Mouse (Mus musculus): ENCODE data around the gene Dpf1. TPM values are rescaled to one million over a fixed set of nuclear protein-coding genes. Genes with fewer than 3 reads are reported as not detected.

Dpf1 gene
- polyA plus RNA-seq, 1 experiment from 2014 or later: 0.29 TPM

DNA sequence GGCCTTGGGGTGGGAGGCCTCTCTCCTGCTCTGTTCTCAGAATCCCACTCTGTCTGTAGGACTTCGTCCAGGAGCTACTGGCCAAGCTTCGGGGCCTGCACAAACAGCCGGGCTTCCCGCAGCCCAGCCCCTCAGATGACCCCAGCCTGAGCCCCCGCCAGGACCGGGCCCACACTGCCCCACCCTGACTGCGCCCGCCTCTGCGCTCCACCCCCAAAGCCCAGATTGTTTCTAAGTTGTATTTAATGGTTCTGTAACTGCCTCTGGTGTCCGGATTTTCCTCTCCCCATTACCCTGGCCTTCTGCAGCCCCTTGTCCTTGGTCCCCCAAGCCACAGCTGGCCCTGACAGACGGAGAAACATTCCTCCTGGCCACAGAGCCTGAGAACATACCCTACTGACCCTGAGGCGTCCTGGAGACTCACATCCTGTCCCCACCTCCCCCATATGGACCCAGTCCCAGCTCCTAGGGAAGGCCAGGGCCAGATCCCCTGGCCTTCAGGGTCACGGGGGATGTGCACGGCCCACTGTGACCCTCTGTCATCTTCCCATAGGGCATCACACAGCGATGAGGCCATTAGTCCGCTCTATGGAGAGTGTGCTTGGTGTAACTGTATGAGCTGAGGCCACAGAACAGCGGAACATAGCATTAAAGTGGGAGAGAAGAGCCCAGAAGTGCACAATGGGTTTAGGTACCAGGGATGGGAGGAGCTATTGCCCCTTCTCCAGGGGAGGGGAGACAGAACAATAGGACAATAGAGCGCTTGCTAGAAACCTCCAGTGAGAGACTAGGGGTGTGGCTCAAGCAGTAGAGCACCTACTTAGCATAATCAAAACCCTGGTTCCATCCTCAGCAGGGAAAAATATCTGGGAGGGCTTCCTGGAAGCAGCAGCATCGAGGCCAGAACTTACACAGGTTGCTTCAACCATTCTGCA, 10.4 kb upstream of the Dpf1 start:
- H3K4me3 ChIP-seq (ENCODE audit: inconsistent target): no peak overlapping the region
- WGBS (ENCODE audit: missing documents): 94% methylated on average over 19 of the region's 19 CpGs
- H3K36me3 ChIP-seq (ENCODE audit: inconsistent target): no peaks in the 10 kb centered on the region
- H3K79me2 ChIP-seq (ENCODE audit: inconsistent target): no peaks in the 10 kb centered on the region
- H3K27ac ChIP-seq: no peak overlapping the region

DNA sequence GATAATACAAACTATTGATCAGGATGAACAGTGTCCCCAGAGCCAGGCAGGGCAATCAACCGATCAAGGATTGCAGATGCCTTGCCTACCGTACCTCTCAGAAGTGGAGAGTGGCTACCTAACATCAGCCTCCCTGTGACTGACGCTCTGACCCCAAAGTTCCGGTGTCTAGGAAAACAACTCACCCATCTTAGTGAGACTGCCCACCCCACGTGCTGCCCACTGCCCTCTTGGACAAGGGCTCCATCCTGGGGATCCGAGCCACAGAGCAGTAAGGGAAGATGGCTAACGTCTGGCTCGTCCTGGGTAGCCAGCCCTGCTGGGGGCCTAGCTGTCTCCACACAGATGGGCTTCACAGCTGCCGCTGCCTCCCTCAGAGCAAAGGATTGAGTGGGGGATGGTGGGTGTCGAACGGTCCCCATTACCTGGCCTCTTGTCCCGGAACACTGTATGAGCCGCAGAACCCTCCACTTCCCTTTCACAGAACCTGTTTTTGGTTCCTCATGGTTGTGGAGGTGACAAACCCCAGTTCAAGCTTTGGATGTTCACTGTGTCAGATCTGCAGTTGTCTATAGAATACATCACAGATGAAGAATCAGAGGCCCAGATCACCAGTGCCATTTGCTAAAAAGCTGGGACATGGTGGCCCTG, 9.5 kb upstream of the Dpf1 start:
- Histone ChIP-seq H3K36me3 (ENCODE audit: inconsistent target) (no peaks in the 10 kb centered on the region), H3K27ac (no peak overlapping the region), H3K4me3 (ENCODE audit: inconsistent target) (no peak overlapping the region), H3K79me2 (ENCODE audit: inconsistent target) (no peaks in the 10 kb centered on the region)
- 48% methylated on average over 13 of the region's 13 CpGs for whole genome bisulfite sequencing (ENCODE audit: missing documents)

DNA sequence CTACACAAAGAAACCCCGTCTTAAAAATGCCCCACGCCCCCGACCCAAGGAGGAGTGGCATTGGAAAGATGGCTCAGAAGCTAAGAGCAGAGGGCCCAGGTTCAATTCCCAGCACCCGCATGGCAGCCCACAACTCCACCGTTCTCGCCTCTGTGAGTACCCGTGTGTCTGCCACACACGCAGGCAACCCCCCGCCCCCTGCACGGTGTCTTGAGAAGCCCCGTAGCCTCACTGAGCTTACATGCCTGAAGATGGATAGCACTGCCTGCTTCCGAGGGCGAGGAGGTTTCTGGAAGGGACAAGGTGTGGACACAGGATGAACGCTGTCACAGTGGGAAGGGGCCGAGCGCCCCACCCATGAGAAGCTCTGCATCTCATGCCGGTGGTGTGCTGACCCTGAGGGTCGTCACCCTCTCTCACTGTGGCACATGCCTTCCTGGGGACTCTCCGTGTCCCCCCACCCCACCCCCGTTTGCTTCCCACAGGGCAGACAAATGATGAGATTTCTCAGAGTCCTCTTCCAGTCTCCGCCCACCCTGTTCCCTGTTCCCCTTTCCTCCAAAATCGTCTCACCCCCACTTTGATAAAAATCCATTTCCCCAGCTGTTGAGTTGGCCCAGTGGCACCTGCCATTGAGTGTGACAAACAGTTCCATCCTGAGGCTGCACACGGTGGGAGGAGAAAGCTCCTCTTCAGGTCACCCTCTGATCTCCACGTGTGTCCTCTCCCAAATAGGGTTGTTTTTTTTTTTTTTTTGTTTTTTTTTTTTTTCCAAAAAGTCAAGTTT, 7.7 kb upstream of the Dpf1 start:
- 83% methylated on average over 22 of the region's 24 CpGs for WGBS (ENCODE audit: missing documents)
- Histone ChIP-seq H3K79me2 (ENCODE audit: inconsistent target) (no peaks in the 10 kb centered on the region), H3K36me3 (ENCODE audit: inconsistent target) (no peaks in the 10 kb centered on the region), H3K4me3 (ENCODE audit: inconsistent target) (no peak overlapping the region), H3K27ac (no peak overlapping the region)

DNA sequence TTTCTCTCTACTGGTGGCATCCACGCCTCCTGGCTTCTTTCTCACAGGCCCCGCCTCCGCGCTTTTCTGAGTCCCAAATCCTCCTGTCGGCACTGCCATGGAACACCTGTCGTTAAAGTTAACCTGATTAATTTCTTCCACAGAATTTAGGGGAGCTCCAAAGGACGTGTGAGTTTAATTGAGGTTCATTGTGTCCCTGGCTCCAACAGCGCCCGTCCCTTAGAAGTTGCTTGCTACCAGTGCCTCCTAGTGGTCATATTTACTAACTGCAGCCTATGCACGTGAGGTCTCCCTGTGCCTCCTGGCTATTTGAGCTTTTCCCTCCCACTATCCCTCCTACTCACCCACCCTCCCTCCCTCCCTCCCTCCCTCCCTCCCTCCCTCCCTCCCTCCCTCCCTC, 6.8 kb upstream of the Dpf1 start:
- no peaks in the 10 kb centered on the region for H3K79me2 ChIP-seq (ENCODE audit: inconsistent target)
- H3K4me3 ChIP-seq (ENCODE audit: inconsistent target): no peak overlapping the region
- WGBS (ENCODE audit: missing documents): 21% methylated on average over 10 of the region's 10 CpGs
- no peaks in the 10 kb centered on the region for H3K36me3 ChIP-seq (ENCODE audit: inconsistent target)
- no peak overlapping the region for H3K27ac ChIP-seq

DNA sequence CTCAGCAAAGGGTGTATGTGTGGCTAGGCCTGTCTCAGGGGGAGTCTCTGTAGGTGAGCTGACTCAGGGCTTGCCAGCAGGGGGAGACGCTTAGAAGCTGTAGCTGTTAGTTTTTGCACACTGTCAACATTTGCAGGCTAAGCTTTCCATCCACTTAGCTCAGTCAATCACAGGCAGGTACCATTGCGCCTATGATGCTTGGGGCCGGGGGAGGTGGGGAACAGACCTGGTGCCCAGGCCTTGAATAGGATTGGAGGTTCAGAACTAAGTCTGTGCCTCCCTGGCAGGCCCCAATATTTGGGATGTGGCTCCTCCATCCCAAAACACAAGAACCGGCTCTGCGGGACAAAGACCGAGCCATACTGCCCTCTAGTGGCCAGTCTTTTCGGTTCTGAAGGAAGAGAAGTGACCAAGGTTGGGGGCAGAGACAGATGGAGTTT, 2.6 kb upstream of the Dpf1 start:
- Histone ChIP-seq H3K36me3 (ENCODE audit: inconsistent target) (no peaks in the 10 kb centered on the region), H3K27ac (no peak overlapping the region), H3K79me2 (ENCODE audit: inconsistent target) (no peaks in the 10 kb centered on the region), H3K4me3 (ENCODE audit: inconsistent target) (no peak overlapping the region)
- WGBS (ENCODE audit: missing documents): 7% methylated on average over 7 of the region's 7 CpGs

DNA sequence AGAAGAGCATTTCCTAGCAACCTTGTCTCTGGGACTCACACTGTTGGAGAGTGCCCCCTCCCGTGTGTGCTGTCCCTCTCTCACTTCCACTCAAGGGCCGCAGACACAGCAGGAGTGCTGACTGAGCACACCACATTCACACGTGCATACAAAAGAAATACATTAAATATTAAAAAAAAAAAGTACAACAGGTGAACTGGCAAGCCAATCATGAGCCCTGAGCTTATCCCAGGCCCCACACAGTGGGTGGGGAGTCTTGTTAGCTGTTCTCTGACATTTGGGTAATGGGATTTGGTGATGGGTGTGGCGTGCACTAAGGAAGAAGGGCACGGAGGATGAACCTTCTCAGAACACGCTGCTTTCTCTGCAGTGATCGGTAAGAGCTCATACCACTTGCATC, 1.1 kb upstream of the Dpf1 start:
- WGBS (ENCODE audit: missing documents): 73% methylated on average over 6 of the region's 7 CpGs
- H3K27ac ChIP-seq: no peak overlapping the region
- H3K4me3 ChIP-seq (ENCODE audit: inconsistent target): no peak overlapping the region
- H3K36me3 ChIP-seq (ENCODE audit: inconsistent target): no peaks in the 10 kb centered on the region
- no peaks in the 10 kb centered on the region for H3K79me2 ChIP-seq (ENCODE audit: inconsistent target)

DNA sequence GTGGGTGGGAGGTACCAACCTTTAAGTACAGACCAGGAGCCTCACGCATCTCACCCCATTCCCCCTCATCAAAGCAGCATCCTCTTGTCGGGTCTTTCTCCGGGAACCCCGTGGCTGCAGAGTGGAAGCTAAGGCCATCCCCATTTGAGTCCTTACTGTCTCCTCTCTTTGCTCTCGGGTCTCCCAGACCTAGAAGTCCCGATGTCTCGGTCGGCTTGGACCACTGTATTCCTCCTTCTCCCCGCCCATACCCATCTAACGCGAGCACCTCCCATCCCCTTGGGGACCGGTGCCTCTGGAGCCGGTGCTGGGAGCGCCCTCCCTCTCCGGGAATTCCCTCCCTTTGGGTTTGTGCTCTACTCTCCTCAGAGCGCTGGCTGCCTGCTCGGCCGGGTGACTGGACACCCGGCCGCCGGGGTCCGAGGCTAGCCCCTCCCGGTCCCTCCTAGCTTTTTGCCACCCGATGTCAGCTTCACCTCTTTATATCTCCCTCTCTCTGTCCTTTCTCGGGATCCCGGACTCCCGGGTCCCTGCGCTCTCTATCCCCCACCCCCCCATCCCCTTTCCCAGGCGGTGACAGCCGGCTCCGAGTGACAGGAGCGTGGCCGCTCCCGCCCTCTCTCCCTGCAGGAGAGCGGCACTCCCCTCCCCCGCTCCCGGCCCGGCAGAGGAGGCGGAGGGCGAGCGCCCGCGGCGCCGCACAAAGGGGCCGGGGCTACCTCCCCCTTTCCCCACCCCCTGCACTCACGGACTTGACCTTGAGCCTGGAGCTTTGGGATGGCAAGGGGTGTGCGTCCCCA, 912 bp downstream of the Dpf1 start:
- H3K36me3 ChIP-seq (ENCODE audit: inconsistent target): no peaks in the 10 kb centered on the region
- H3K4me3 ChIP-seq (ENCODE audit: inconsistent target): no peak overlapping the region
- no peaks in the 10 kb centered on the region for H3K79me2 ChIP-seq (ENCODE audit: inconsistent target)
- no peak overlapping the region for H3K27ac ChIP-seq
- WGBS (ENCODE audit: missing documents): 7% methylated on average over 41 of the region's 48 CpGs

DNA sequence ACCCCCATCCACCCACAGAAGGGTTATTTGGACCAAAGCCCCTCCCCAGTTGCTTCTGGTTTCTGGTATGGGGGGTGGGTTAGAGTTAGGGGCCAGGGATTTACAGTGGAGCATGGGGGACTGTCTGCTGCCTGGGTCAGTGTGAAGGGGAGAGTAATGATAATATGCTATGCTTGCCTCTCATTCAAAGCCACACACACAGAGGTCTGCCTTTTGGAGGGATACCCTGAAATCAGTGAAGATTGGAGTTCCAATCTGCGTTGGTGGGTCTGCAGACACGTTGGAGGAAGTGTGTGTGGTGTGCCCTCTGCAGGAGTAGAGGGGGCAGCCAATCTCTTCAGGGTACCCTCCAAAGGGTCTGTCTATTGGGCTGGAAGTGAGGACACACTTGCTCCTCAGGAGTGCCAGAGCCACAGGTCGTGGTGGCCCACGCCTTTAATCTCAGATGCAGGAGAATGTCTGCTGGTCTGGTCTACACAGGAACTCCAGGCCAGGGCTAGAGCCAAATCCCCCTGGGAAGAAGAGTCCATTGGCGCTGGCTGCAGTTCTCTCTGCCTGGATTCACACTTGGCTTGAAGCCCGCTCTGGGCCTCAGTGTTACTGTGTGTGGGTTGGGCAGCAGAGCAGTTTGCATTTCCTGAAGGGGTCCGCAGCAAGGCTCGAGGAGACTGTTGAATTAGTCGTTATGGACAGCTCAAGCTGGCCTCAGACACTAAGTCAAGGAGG, 1.7 kb downstream of the Dpf1 start:
- H3K79me2 ChIP-seq (ENCODE audit: inconsistent target): no peaks in the 10 kb centered on the region
- WGBS (ENCODE audit: missing documents): 75% methylated on average over 9 of the region's 9 CpGs
- H3K36me3 ChIP-seq (ENCODE audit: inconsistent target): no peaks in the 10 kb centered on the region
- H3K27ac ChIP-seq: no peak overlapping the region
- H3K4me3 ChIP-seq (ENCODE audit: inconsistent target): no peak overlapping the region

DNA sequence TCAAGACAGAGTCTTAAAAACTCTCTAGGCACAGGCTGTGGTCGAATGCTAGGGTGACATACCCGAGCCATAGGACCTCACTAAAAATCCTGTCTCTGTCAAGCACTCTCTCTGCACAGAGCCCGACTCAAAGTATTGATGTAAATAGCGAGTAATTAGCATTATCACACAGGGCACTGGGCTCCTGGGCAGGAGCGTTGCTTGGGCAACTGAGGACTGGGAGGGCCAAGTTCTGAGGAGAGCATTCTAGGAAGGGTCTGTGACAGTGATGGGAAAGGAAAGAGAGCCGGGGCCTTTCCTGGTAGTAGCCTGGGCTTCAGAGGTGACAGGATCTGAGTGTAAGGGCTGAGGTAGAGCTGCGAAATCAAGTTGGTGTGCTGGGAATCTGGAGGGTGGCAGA, 2.4 kb downstream of the Dpf1 start:
- WGBS (ENCODE audit: missing documents): 96% methylated on average over 7 of the region's 7 CpGs

DNA sequence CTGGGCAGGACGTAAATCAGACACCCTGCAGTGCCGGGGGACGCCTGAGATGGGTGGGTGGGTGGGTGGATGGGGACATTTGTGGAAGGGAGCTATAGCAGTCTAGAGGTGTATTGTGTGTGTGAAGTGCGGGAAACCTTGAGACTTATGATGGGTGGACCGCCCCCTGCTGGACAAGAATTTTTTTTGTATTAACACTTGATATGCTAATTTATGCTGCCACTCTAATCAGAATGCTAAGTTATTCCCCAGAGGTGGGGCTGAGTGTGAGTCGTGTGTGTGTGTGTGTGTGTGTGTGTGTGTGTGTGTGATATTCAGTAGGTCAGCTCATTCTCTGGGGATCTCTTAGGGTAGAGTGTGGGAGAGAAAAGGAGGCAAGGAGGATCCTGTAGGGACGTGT, 2.9 kb downstream of the Dpf1 start:
- Histone ChIP-seq H3K79me2 (ENCODE audit: inconsistent target) (no peaks in the 10 kb centered on the region), H3K36me3 (ENCODE audit: inconsistent target) (no peaks in the 10 kb centered on the region), H3K27ac (no peak overlapping the region), H3K4me3 (ENCODE audit: inconsistent target) (no peak overlapping the region)
- WGBS (ENCODE audit: missing documents): 25% methylated on average over 4 of the region's 7 CpGs

More for the DNA sequence above, 2.4 kb downstream of the Dpf1 start:
- H3K36me3 ChIP-seq (ENCODE audit: inconsistent target): no peaks in the 10 kb centered on the region
- H3K4me3 ChIP-seq (ENCODE audit: inconsistent target): no peak overlapping the region
- no peaks in the 10 kb centered on the region for H3K79me2 ChIP-seq (ENCODE audit: inconsistent target)
- no peak overlapping the region for H3K27ac ChIP-seq

DNA sequence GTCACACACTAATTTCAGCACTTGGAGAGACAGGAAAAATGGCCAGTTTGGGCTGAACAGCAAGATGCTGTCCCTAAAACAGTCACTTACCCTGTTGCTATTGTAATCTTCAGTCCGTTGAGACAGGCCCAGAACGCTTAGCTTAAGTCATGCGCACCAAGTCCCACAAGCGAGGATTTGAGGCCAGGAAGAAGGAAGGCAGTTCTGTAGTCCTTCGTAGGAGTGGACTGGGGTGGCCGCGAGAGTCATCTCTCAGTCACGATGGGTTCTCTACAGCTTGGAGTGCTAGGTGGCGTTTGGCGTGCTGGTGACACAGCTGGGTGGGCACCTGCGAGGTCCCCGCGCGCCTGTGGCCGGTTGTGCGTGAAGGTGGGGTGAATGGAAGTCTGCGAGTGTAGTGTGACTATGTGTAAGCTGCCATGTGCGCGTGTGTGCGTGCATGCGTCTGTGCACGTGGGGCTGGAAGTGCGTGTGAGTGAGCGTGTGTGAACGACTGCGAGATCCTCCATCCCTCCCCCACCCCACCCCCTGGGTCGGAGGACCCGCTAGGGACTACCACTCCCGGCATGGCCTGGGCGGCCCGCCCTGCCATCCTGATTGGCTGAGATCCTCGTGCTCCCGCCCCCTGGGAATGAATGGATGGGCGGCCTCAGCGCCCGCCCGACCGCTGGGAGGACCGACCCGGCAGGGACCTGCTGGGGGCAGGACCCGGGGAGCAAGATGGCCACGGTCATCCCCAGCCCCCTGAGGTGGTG, 3.8 kb downstream of the Dpf1 start:
- no peaks in the 10 kb centered on the region for H3K79me2 ChIP-seq (ENCODE audit: inconsistent target)
- no peaks in the 10 kb centered on the region for H3K36me3 ChIP-seq (ENCODE audit: inconsistent target)
- peak overlapping the region; percentile 30 for H3K4me3 ChIP-seq (ENCODE audit: inconsistent target)
- WGBS (ENCODE audit: missing documents): 3% methylated on average over 33 of the region's 42 CpGs
- no peak overlapping the region for H3K27ac ChIP-seq

DNA sequence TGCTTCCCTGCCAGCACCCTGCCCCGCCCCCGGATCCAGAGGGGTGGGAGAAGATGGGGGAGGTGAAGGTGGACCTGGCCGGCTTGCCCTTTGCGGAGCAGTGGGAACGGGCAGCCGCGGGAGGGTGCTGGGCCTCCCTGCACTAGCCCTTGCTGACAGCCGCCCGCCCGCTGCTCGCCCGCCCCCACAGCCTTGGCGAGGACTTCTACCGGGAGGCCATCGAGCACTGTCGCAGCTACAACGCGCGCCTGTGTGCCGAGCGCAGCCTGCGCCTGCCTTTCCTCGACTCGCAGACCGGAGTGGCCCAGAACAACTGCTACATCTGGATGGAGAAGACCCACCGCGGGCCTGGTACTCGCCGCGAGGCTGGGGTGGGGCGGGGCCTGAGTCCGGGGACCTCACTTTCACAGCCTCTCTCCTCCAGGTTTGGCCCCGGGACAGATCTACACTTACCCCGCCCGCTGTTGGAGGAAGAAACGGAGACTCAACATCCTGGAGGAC, 5.5 kb downstream of the Dpf1 start:
- 2% methylated on average over 36 of the region's 36 CpGs for WGBS (ENCODE audit: missing documents)
- Histone ChIP-seq H3K27ac (no peak overlapping the region), H3K79me2 (ENCODE audit: inconsistent target) (no peaks in the 10 kb centered on the region), H3K4me3 (ENCODE audit: inconsistent target) (no peak overlapping the region), H3K36me3 (ENCODE audit: inconsistent target) (no peaks in the 10 kb centered on the region)

DNA sequence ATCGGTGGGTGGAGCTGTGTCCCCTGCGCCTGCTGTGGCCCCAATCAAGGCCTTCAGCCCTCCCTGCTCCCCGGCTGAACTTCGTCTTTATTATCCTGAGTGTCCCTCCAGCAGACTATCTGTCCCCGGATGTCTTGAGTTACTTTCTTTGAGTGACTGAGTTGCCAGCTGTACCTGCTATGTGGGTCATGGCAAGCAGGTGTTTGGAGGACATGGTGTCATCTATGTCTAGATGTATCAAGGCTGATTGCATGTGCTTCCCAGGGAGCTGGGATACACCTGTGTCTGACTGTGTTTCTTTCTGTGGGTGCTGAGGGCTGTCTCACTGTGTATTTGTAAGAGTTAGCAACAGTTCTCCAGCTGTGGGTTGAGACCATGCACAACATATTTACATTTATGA, 6.0 kb downstream of the Dpf1 start:
- WGBS (ENCODE audit: missing documents): 13% methylated on average over 5 of the region's 5 CpGs
- Histone ChIP-seq H3K27ac (no peak overlapping the region), H3K36me3 (ENCODE audit: inconsistent target) (no peaks in the 10 kb centered on the region), H3K4me3 (ENCODE audit: inconsistent target) (no peak overlapping the region), H3K79me2 (ENCODE audit: inconsistent target) (no peaks in the 10 kb centered on the region)
